Mouse (Mus musculus) T-cell, adult 2 months (primary cell): ENCODE data around the gene Fhod1.

ENCODE experiments used
- DNase-seq: peaks from one replicate; pipeline ENCODE4 v3.0.0; 2022; ENCODE audit warnings: low spot score

Gene Fhod1

DNA sequence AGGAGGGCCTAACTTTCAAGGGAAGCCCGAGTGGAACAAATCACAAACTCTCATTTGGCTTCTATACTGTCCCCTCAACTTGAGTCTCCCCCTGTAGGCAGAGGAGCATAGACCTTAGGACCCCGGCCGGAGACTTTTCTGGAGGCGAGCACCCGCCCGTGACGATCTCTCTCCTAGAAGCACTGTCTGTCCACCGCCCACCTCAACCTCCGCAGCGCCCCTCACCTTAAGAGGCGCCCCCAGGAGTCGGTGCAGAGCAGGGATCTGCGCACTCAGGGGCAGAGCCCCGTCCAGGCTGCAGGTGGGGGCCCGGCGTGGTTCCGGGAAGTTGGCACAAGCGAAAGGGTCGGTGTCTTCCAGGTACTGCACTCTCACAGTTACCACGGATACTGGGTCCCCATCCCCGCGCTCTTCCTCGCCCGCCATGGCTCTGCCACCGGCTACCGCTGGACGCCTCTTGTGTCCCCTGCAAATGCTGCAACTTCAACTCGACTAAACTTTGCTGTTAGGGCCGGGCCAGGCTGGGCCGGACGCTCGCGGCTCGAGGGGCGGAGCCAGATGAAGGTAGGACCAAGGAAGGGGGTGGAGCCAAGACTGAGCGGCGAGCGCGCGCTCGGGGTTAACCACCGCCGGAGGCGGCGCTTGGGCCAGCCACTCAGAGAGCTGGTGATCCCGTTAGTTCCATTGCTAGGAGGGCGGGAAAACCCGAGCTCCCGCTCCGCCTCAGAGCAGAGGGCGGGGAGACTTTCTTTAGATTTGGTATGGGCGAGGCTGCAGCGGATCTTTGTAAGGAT is at the start of gene Fhod1:
TSS of gene Fhod1 (minus strand) at position 526 of the 794 bp plus-strand sequence.
- DNase-seq = peak; percentile 76

DNA sequence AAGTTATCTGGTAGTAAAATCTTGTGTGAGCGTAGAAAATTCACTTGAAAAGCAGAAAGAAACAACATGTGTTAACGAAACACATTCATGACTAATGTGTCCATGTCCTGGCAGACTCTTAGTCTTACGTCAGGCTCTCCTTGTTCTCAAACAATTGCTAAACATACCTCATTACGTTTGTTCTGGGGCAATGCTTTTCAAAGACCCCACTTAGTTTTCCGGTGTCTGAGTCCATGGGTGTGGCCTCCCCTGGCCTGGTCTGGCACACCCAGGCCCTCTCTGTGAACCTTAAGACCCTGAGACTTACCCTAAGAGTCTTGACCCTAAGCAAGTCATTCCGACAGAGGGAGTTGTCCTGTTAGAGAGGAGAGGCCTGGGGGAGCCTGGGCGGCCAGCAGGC is 46.2 kb upstream of the Fhod1 start:
- DNase-seq = no peak

DNA sequence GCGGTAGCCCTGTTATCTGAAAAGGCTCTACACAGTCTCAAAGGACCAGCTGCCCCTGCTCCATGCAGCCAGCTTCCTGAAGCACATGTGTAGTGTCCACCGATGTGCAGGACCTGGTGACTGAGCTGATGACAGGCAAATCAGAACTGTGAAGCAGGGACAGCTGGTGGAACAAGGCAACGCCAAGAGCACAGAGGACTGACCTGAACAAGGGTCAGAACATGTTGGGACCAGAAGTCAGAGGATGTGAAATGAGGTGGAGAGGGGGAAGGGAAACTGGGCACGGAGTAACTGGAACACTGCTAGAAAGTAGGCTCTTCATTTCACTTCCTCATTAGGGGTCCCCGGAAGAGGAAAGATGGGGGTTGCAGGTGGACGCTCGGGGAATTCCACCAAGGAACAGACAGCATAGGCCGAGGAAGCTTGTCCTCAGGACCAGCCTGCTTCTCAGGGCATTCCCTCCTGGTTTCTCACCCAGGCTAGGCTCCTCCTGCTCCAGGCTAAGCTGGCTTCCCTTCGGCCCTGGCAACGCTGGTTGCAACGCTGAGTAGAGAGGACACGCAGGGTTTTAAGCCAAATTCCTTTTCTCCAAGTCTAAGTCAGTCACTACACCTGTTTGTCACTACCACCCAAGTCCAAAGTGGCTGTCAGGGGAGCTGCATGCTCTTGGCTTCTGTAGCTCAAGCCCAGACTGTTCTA is 45.5 kb upstream of the Fhod1 start:
- DNase-seq = no peak

DNA sequence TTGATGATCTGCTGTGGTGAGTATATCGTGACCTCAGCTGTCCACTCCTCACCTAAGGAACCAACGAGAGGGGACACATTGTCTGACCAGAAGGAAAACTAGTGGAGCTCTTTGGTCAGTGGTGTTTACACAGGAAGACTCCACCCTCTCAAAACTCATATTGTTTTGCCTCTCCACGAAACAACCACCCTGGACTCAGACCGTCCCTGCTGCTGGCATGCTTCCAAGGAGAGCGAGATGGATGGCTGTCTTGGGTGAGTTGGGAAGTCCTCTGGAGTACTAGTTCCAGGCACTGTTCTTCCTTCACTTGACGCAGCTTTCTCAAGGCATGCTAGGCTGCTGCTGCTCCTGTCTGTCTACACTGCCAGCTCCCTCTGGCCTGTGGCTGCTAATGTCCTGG is 41.3 kb upstream of the Fhod1 start:
- DNase-seq = no peak

DNA sequence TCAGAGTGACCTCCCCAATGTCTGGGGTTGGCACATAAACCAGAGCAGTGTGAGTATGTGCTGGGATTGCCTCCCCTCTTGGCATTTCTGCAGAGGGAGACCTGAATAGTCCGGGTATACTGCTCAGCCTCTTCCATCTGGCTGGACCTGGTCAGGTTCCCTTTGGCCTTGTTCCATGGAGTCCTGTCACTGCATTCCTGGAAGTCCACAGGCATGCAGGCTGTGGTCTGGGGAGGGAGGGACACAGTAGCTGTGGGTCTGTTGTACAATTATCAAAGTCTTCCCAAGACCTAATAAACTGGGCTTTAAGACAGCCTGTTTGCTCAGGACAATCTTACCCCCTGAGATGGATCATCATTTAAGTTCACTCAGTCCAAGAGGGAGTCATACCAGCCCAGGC is 39.4 kb upstream of the Fhod1 start:
- DNase-seq = no peak

DNA sequence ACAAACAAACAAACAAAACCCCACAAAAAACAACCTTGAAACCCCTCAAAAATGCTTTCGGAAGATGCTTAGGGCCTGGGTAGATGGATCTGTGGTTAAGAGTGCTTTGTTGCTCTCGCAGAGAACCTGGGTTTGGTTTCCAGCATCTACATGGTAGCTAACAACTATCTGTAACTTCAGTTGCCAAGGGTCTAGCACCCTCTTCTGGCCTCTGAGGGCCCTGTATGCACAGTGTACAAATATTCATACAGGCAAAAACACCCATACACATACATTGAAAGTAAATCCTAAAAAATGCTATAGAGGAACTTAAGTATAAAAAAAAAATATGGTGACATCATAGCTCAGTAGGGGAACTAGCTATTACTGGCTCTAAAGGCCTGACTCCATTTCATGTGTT is 36.3 kb upstream of the Fhod1 start:
- DNase-seq = no peak

DNA sequence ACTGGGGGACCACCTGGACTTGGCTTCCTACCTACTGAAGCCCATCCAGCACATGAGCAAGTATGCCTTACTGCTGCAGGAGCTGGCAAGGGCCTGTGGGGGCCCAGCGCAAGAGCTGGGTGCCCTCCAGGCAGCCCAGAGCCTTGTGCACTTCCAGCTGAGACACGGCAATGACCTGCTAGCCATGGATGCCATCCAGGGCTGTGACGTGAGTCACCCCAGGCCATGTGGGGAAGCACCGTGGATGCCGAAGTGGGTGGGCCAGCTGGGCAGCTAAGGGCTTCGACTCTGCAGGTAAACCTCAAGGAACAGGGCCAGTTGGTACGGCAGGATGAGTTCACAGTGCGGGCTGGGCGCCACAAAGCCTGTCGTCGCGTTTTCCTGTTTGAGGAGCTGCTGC is 32.6 kb upstream of the Fhod1 start:
- no peak for DNase-seq

DNA sequence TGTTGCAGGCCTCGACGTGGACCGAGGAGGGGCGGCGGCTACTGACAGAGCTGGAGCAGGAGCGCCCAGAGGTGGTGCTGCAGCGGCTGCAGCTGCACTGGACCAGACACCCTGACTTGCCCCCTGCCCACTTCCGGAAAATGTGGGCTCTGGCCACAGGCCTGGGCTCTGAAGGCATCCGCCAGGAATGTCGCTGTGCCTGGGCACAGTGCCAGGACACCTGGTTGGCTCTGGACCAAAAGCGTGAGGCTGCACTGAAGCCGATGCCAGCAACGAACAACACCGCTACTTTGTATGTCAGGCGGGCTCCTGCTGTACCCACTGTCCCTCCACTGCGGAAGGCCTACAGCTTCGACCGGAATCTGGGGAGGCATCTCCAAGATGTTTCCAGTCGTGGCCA is 30.9 kb upstream of the Fhod1 start:
- no peak for DNase-seq

DNA sequence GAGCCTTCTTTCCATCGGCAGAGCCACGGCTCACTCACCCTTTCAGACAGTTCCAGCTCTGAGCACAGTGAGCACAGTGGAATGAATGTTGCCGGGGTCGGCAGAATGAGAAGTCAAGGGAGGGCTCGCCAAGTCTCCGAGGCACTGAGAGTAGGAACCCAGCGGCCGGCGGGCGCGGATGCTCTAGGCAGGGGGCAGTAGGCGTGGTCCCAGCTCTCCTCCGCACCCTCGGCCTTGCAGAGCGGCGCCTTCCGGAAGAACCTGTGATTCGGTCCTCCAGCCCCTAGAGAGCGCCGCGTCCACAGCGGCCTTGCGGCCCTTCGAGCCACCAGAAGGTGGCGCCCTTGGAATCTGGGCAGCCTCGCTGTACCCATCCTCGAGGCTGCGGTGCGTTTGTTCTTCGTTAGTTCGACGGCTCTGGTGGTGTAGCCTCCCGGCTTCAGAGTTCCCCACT is 26.8 kb upstream of the Fhod1 start:
- peak; percentile 26 for DNase-seq

DNA sequence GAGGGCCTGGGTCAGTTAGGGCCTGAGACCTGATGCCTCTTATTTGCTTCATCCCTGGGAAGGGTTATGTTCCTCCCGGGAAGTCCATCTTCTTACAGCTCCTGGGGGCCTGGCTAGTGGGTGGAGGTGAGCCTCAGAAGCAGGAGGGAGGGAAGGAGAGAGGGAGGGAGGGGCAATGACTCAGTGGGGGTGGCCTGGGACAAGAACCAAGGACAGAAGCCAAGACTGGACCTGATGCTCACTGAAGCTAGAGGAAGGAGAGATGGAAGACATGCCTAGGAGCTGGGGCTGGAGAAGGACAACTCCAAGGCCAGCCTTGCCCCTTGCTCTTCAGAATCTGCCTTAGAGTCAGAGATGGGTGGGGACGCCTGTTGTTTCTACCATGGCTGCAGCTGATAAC is 25.3 kb upstream of the Fhod1 start, which contains the start of gene Plekhg4:
TSS of gene Plekhg4 (plus strand) at position 243 of the 400 bp plus-strand sequence.
- DNase-seq = no peak

DNA sequence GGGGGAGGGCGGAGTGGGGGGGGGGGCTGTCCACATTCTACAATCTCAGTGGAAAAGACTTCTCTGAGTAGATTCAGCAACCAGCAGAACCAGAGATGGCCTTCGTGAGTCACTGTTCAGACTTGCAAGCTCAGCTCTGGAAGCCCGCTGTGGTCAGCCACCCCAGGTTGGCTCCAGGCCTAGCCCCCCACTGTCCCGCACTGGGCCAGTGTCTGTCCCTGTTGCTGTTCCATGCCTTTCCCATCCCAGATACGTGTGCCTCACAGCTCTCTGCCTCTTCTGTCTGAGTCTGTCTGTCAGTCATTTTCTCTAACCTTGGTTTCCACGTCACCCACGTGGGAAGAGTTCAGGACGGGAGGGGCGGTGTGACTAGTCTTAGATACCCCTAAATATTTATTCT is 24.7 kb upstream of the Fhod1 start:
- DNase-seq = no peak

DNA sequence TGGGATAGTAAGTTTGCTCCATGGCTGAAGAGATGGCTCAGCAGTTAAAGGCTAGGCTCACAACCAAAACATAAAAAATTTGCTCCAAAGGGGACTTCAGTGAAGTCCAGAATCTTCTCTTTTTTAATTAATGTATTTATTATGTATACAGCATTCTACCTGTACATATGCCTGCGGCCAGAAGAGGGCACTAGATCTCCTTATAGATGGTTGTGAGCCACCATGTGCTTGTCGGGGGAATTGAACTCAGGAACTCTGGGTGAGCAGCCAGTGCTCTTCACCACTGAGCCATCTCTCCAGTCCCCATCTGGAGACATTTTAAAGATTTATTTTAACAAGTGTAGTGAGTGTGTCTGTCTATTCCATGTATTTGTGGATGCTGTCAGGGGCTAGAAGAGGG is 19.4 kb upstream of the Fhod1 start:
- DNase-seq = no peak

DNA sequence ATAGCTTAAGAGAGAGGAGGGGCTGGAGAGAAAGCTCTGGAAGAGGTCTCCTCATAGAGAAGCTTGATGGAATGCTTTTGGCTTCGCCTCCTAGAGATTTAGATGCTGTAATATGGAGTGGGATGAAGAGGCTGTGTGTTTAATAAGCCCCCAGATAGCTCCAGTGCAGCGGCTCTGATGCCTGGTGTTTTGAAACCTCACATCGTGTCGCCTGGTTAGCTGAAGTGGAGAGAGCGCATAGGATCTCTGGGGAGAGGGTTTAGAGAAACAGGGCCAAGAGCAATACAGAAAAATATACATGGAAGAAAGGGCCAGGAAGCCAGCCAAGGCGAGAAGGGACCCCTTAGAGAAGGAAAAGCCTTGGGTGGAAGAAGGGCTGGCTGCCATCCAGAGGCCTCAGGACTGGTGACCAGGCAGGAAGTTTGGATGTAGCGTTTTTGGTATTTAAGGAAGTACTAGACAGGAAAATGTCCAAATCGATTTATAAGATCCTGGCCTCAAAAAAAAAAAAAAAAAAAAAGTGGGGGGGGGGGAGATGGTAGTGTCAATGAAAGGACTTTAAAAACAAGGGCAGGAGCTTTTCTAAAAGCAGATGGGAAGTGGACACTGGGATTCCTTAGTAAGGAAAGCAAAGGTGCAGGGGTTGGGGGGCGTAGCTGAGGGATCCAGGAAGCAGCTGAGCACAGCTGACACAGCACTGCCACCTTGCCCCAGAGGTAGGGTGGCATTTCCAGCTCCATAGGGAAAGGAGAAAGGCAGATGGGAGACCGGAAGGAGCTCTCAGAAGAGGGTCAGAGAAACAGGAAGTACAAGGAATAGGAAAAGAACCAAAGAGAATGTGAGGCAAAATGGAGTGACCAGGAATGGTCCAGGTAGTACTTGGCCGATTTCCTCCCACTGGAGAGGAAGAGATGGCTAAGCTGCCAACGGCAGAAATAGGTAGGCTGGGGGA is 14.3 kb upstream of the Fhod1 start:
- no peak for DNase-seq

DNA sequence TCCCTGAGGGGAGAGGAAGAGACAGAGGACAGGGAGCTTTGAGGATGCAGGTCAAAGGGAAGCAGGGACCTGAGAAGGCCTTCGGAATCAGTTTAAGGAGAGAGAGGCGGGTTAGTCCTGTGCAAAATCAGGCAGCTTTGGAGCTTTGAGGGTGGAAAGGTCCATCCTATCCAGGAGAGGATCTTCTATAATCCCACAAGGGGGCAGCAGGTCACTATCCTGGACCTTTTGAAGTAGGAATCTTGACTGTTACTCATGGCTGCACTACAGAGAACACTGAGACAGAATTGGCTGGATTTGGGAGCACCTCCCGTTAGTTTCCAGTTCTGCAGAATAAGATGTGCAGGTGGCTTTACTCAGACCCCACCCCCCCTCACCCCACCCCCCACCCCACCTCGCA is 11.9 kb upstream of the Fhod1 start:
- no peak for DNase-seq

DNA sequence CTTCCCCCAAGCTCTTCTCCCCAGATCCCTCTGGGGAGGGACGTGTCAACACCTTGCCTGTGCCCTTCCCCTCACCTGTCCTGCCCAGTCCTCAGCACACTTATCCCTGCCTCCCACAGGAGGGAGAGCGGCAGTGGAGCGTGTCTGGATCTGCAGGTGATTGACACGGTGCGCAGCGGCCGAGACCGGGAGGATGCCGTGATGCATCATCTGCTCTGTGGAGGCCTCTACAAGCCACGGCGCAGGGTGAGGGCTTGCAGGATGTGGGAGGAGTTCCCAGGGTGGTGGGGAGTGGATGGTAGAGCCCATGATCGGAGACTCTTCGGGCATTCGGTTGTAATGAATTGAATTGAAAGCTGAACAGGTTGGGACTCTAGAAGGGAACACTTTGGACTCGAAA is 11.5 kb upstream of the Fhod1 start:
- DNase-seq = no peak

DNA sequence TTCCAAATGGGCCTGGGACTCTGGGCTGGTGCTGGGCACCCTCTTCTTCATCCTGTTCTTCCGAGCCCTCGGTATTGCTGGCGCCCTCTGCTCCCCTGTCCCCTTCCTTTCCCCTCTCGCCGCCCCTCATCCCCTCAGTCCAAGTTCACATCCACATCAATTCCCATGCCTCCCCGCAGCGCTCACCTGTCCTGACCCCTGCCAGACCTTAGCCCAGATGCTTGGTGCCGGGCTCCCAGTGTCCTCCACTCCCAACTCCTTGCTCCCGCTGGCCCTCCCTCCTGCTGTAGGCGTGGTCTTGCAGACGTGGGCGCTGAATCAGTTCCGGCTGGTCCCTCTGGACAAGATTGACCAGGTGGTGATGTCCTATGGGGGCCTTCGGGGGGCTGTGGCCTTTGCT is 8.9 kb upstream of the Fhod1 start:
- no peak for DNase-seq

DNA sequence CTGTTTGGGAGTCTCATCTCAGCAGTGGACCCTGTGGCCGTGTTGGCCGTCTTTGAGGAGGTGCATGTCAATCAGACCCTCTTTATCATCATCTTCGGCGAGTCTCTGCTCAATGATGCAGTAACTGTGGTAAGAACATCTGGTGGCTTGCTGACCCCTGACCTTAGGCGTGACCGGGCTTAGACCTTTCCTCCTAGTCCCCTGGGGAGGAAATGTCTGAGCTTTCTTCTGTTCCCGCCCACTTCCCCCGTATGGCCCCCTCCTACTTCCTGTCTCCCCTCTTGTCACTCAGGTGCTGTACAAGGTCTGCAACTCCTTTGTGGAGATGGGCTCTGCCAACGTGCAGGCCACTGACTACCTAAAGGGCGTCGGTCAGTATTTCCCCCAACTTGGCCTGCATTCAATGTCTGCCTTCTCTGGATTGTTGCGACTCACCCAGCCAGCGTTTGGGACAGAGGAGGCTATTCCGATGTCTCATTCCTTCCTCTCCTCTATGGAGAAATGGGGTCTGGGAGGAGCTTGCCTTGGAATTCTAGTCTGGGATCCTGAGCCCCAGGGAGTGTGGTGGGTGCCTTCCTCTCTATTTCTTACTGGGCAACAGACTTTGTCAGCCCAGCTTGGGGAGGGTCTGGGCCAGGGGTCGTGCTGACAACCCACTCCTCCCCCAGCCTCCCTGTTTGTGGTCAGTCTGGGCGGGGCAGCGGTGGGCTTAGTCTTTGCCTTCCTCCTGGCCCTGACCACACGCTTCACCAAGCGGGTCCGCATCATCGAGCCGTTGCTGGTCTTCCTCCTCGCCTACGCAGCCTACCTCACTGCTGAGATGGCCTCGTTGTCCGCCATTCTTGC is 7.6 kb upstream of the Fhod1 start:
- no peak for DNase-seq

DNA sequence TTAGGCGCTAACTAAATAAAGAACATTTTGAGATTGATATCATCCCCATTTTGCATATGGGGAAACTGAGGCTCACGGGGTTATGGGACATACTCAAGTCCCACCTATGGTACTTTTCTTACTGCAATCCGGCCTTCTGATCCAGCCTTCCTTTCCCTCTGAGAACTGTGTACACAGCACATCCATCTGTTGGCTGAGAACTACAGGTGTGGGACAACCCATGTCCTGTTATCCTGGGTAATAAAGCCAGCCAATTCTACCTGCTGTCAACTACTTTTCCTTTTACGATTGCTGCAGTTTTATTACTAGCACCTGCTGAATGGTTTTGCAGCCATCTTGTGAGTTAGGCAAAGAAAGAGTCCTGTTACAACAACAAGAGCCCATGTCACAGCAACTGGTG is 6.8 kb upstream of the Fhod1 start:
- no peak for DNase-seq

DNA sequence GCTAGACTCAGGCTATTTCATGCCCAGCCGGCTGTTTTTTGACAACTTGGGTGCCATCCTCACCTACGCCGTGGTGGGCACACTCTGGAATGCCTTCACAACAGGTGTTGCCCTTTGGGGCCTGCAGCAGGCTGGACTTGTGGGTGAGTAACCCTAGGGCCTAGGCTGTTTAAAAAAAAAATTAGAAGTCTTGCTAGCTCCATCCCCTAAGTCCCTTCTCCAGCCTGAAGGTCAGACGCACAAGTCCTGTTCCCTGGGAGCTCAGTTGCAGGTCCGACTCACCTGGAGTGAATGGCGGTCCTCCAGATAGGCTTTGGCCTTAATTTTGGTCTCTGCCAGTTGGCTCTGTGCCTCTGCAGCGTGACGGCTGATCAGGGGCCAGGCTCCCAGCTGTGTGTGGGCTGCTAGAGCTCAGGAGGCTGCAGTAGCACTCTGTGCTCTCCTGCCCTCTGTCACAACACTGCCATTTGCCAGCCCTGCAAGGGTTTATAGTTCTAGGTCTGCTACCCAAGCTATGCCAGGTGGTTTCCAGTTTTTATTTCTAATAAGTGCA is 5.9 kb upstream of the Fhod1 start:
- no peak for DNase-seq

DNA sequence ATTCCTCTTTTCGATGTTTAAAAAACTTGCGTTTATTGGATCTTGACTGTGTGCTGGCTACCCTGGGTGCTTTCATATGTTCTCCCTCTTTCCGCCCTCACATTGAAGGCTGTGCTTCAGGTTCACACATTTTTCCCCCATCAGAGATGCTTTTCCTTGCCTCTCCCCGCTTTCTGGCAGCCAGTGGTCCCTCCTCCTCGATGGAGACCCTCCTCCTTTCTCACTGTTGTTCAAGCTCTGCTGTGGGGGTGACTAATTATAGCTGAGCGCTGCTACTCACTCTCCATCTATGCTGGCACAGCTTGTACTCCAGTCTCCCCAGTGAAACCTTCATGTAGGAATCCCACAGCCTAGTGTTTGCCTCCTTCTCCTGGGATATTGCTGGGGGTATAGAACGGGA is 2.4 kb upstream of the Fhod1 start:
- no peak for DNase-seq

DNA sequence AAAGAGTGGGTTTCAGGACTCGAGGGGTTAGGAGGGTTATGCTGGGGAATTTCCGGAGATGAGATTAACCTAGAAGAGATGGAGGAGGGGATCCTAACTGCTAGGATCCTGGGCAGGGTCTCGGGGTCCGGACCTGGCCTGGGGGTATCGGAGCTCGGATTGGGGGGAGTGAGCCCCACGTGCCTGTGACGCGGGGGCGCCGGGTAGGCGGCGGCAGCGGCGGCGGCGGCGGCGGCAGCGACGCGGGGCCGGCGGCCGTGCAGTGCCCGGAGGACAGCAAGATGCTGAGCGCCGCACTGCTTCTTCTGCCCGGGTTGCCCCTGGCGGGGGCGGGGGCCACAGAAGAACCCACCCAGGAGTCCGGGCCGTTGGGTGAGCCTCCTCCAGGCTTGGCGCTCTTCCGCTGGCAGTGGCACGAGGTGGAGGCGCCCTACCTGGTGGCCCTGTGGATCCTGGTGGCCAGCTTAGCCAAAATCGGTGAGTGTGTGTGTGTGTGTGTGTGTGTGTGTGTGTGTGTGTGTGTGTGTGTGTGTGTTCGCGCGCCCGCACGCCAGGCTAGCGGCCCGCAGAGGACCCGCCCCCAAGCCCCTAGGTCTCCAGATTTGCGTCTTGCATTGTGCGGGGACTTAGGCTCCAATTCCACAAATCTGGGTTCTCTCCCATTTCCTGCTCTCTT is 1.5 kb upstream of the Fhod1 start:
- DNase-seq = peak; percentile 16
